Mouse (Mus musculus): ENCODE results near the gene Art2b. TPM values are rescaled to one million over a fixed set of nuclear protein-coding genes. Genes with fewer than 3 reads are reported as not detected.
"Not testable (repeated sequence)": the region's sequence is repeated elsewhere in the genome, so short reads cannot be mapped to it uniquely, and the experiment has no call there.

The Art2b gene
- polyA plus RNA-seq, 1 experiment = 9.5 TPM

- no peak overlapping the region for H3K27ac ChIP-seq (ENCODE audit: insufficient read depth, low read length)
- TF ChIP-seq CTCF (IDR thresholded peaks at IDR 0.05; ENCODE audit: extremely low read depth, insufficient read depth, insufficient read length, insufficient replicate concordance) (no peak), POLR2A (IDR thresholded peaks at IDR 0.05; ENCODE audit: low read depth, low read length) (no peak)
- WGBS = 89% methylated on average over 2 of the region's 2 CpGs
- no peak overlapping the region for H3K4me3 ChIP-seq (ENCODE audit: extremely low read depth, insufficient read depth, insufficient read length)
- H3K27me3 ChIP-seq (ENCODE audit: control insufficient read depth, insufficient read depth, low read length) = no peaks in the 10 kb centered on the region
- no peaks in the 10 kb centered on the region for H3K36me3 ChIP-seq (ENCODE audit: control insufficient read depth, insufficient read depth, low read length)
- DNase-seq (ENCODE audit: low read depth in 1 of 2, low spot score in 2 of 2) = no peak
- no peaks in the 10 kb centered on the region for H3K4me1 ChIP-seq (ENCODE audit: control insufficient read depth, insufficient read depth, insufficient read length)
Measured at GRCm38 (mm10) chr7:101564086-101564485, 21.3 kb downstream of the Art2b start.

- not testable (repeated sequence) for H3K4me1 ChIP-seq (ENCODE audit: control insufficient read depth, insufficient read depth, insufficient read length); DNase-seq (ENCODE audit: low read depth in 1 of 2, low spot score in 2 of 2); H3K27ac ChIP-seq (ENCODE audit: insufficient read depth, low read length); H3K4me3 ChIP-seq (ENCODE audit: extremely low read depth, insufficient read depth, insufficient read length); H3K27me3 ChIP-seq (ENCODE audit: control insufficient read depth, insufficient read depth, low read length); H3K36me3 ChIP-seq (ENCODE audit: control insufficient read depth, insufficient read depth, low read length)
- WGBS = 81% methylated on average over 5 of the region's 5 CpGs
Measured at GRCm38 (mm10) chr7:101559393-101559792, 26.0 kb downstream of the Art2b start.

- no peak for DNase-seq (ENCODE audit: low read depth in 1 of 2, low spot score in 2 of 2)
- Histone ChIP-seq H3K27me3 (ENCODE audit: control insufficient read depth, insufficient read depth, low read length) (no peaks in the 10 kb centered on the region), H3K36me3 (ENCODE audit: control insufficient read depth, insufficient read depth, low read length) (no peaks in the 10 kb centered on the region), H3K4me1 (ENCODE audit: control insufficient read depth, insufficient read depth, insufficient read length) (no peaks in the 10 kb centered on the region; the same call in 1 of the 2 replicates), H3K4me3 (ENCODE audit: extremely low read depth, insufficient read depth, insufficient read length) (no peak overlapping the region), H3K27ac (ENCODE audit: insufficient read depth, low read length) (no peak overlapping the region)
- no peak for TF ChIP-seq CTCF (IDR thresholded peaks at IDR 0.05; ENCODE audit: extremely low read depth, insufficient read depth, insufficient read length, insufficient replicate concordance)
- no peak for TF ChIP-seq POLR2A (IDR thresholded peaks at IDR 0.05; ENCODE audit: low read depth, low read length)
- whole genome bisulfite sequencing = 76% methylated on average over 1 of the region's 1 CpGs
Measured at GRCm38 (mm10) chr7:101557391-101557790, 28.0 kb downstream of the Art2b start.

GRCm38 (mm10) chr7:101555473-101555872, 29.9 kb downstream of the Art2b start:
- H3K4me3 ChIP-seq (ENCODE audit: extremely low read depth, insufficient read depth, insufficient read length); H3K27ac ChIP-seq (ENCODE audit: insufficient read depth, low read length); H3K4me1 ChIP-seq (ENCODE audit: control insufficient read depth, insufficient read depth, insufficient read length); H3K36me3 ChIP-seq (ENCODE audit: control insufficient read depth, insufficient read depth, low read length); H3K27me3 ChIP-seq (ENCODE audit: control insufficient read depth, insufficient read depth, low read length); DNase-seq (ENCODE audit: low read depth in 1 of 2, low spot score in 2 of 2): not testable (repeated sequence)
- WGBS = 53% methylated on average over 3 of the region's 3 CpGs

GRCm38 (mm10) chr7:101551530-101551929, 33.9 kb downstream of the Art2b start:
- WGBS = 69% methylated on average over 1 of the region's 1 CpGs
- no peaks in the 10 kb centered on the region for H3K36me3 ChIP-seq (ENCODE audit: control insufficient read depth, insufficient read depth, low read length)
- H3K27ac ChIP-seq (ENCODE audit: insufficient read depth, low read length) = peak overlapping the region; percentile 80
- H3K4me1 ChIP-seq (ENCODE audit: control insufficient read depth, insufficient read depth, insufficient read length) = peaks cover 9% of the 10 kb centered on the region; the same call in 1 of the 2 replicates
- H3K4me3 ChIP-seq (ENCODE audit: extremely low read depth, insufficient read depth, insufficient read length) = no peak overlapping the region
- TF ChIP-seq CTCF (IDR thresholded peaks at IDR 0.05; ENCODE audit: extremely low read depth, insufficient read depth, insufficient read length, insufficient replicate concordance) (no peak), POLR2A (IDR thresholded peaks at IDR 0.05; ENCODE audit: low read depth, low read length) (no peak)
- no peak for DNase-seq (ENCODE audit: low read depth in 1 of 2, low spot score in 2 of 2)
- no peaks in the 10 kb centered on the region for H3K27me3 ChIP-seq (ENCODE audit: control insufficient read depth, insufficient read depth, low read length)

GRCm38 (mm10) chr7:101550686-101551485, 34.5 kb downstream of the Art2b start:
- no peak for TF ChIP-seq CTCF (IDR thresholded peaks at IDR 0.05; ENCODE audit: extremely low read depth, insufficient read depth, insufficient read length, insufficient replicate concordance)
- no peak for TF ChIP-seq POLR2A (IDR thresholded peaks at IDR 0.05; ENCODE audit: low read depth, low read length)
- Histone ChIP-seq H3K4me3 (ENCODE audit: extremely low read depth, insufficient read depth, insufficient read length) (0 out of 2 replicates have a peak overlapping the region, but pooled peaks have one; percentile 1), H3K4me1 (ENCODE audit: control insufficient read depth, insufficient read depth, insufficient read length) (peaks cover 9% of the 10 kb centered on the region; the same call in 1 of the 2 replicates), H3K36me3 (ENCODE audit: control insufficient read depth, insufficient read depth, low read length) (no peaks in the 10 kb centered on the region), H3K27ac (ENCODE audit: insufficient read depth, low read length) (peak overlapping the region; percentile 80), H3K27me3 (ENCODE audit: control insufficient read depth, insufficient read depth, low read length) (no peaks in the 10 kb centered on the region)
- no peak for DNase-seq (ENCODE audit: low read depth in 1 of 2, low spot score in 2 of 2)
- 27% methylated on average over 7 of the region's 7 CpGs for WGBS

GRCm38 (mm10) chr7:101549266-101549665, 36.1 kb downstream of the Art2b start:
- H3K36me3 ChIP-seq (ENCODE audit: control insufficient read depth, insufficient read depth, low read length) = no peaks in the 10 kb centered on the region
- H3K27ac ChIP-seq (ENCODE audit: insufficient read depth, low read length) = peak overlapping the region; percentile 30
- 86% methylated on average over 3 of the region's 3 CpGs for WGBS
- no peak for TF ChIP-seq CTCF (IDR thresholded peaks at IDR 0.05; ENCODE audit: extremely low read depth, insufficient read depth, insufficient read length, insufficient replicate concordance)
- no peak for TF ChIP-seq POLR2A (IDR thresholded peaks at IDR 0.05; ENCODE audit: low read depth, low read length)
- H3K4me1 ChIP-seq (ENCODE audit: control insufficient read depth, insufficient read depth, insufficient read length) = peaks cover 9% of the 10 kb centered on the region; the same call in 1 of the 2 replicates
- no peak overlapping the region for H3K4me3 ChIP-seq (ENCODE audit: extremely low read depth, insufficient read depth, insufficient read length)
- no peak for DNase-seq (ENCODE audit: low read depth in 1 of 2, low spot score in 2 of 2)
- H3K27me3 ChIP-seq (ENCODE audit: control insufficient read depth, insufficient read depth, low read length) = no peaks in the 10 kb centered on the region
